Comparison of ENCODE assay signal across 8 mouse cellular contexts in genomic region chr12:3427891-3428775, GRCm38 (mm10). TPM values are rescaled to one million over a fixed set of nuclear protein-coding genes. Genes with fewer than 3 reads are reported as not detected.
A peak's percentile ranks its signal among the peaks of the same experiment; 100 is the strongest.
DNase-seq lines count a peak whose midpoint lies in the region; ATAC-seq and TF ChIP-seq lines count a peak whose summit lies in the region.

No protein-coding gene starts in this region.

- H3K4me2 ChIP-seq in kidney, embryonic 16.5 days (replicated peaks; ENCODE audit: low read depth, low read length): peak overlapping the region; percentile 65
- no peak overlapping the region for H3K4me2 ChIP-seq in embryonic facial prominence, embryonic 11.5 days (ENCODE audit: low read depth, low read length)
- peak overlapping the region; percentile 71 for H3K4me2 ChIP-seq in hindbrain, postnatal 0 days (ENCODE audit: low read depth, low read length)
- H3K4me2 ChIP-seq in myocyte (ENCODE audit: low read depth): peak overlapping the region; percentile 70

- DNase-seq in kidney, adult 8-10 months: no peak
- DNase-seq in embryonic facial prominence, embryonic 11.5 days (ENCODE audit: low spot score): no peak
- DNase-seq in hindbrain, postnatal 0 days (ENCODE audit: low spot score): no peak
- DNase-seq in thymus, adult 2 months: no peak
- no peak for DNase-seq in left cerebral cortex, adult 9 months (ENCODE audit: low spot score in 2 of 2)

- peak overlapping the region; percentile 96 for H3K4me3 ChIP-seq in kidney, embryonic 16.5 days (ENCODE audit: low read length)
- H3K4me3 ChIP-seq in embryonic facial prominence, embryonic 11.5 days (ENCODE audit: low read depth, low read length): peak overlapping the region; percentile 87
- peak overlapping the region; percentile 94 for H3K4me3 ChIP-seq in hindbrain, postnatal 0 days (ENCODE audit: low read length)
- H3K4me3 ChIP-seq in myocyte: peak overlapping the region; percentile 92
- H3K4me3 ChIP-seq in thymus, adult 2 months (ENCODE audit: control insufficient read depth, insufficient read depth, low read length): no peak overlapping the region

- no peak overlapping the region for H3K27ac ChIP-seq in kidney, embryonic 16.5 days (ENCODE audit: low read length)
- H3K27ac ChIP-seq in embryonic facial prominence, embryonic 11.5 days (replicated peaks; ENCODE audit: low read depth, low read length): no peak overlapping the region
- H3K27ac ChIP-seq in hindbrain, postnatal 0 days: peak overlapping the region; percentile 99
- no peak overlapping the region for H3K27ac ChIP-seq in thymus, adult 2 months (ENCODE audit: control insufficient read depth, insufficient read depth, low read length)

- peaks cover 71% of the 10 kb centered on the region for H3K79me2 ChIP-seq in myocyte (ENCODE audit: control insufficient read depth, insufficient read depth)

- no peaks in the 10 kb centered on the region for H3K9me3 ChIP-seq in kidney, embryonic 16.5 days (ENCODE audit: low read length)
- no peaks in the 10 kb centered on the region for H3K9me3 ChIP-seq in embryonic facial prominence, embryonic 11.5 days (replicated peaks; ENCODE audit: control insufficient read depth, low read length)
- H3K9me3 ChIP-seq in hindbrain, postnatal 0 days (ENCODE audit: low read length): no peaks in the 10 kb centered on the region

- H3K9ac ChIP-seq in kidney, embryonic 16.5 days (replicated peaks; ENCODE audit: low read length): no peak overlapping the region
- H3K9ac ChIP-seq in embryonic facial prominence, embryonic 11.5 days (replicated peaks; ENCODE audit: low read length): no peak overlapping the region
- H3K9ac ChIP-seq in hindbrain, postnatal 0 days (replicated peaks; ENCODE audit: low read length): no peak overlapping the region; the same call in 1 of the 2 replicates

- H3ac ChIP-seq in myocyte (ENCODE audit: control insufficient read depth, insufficient read length): peak overlapping the region; percentile 80

- no peak for TF ChIP-seq POLR2A in myocyte (IDR thresholded peaks at IDR 0.05; ENCODE audit: insufficient read length, low read depth)
- TF ChIP-seq POLR2A in thymus, adult 2 months (IDR thresholded peaks at IDR 0.05; ENCODE audit: control insufficient read depth, extremely low read depth, insufficient read depth, low read length, poor library complexity): no peak

- no peaks in the 10 kb centered on the region for H3K27me3 ChIP-seq in kidney, embryonic 16.5 days (ENCODE audit: insufficient read depth, low read length)
- no peaks in the 10 kb centered on the region for H3K27me3 ChIP-seq in embryonic facial prominence, embryonic 11.5 days (ENCODE audit: control insufficient read depth, insufficient read depth, low read length)
- H3K27me3 ChIP-seq in hindbrain, postnatal 0 days (ENCODE audit: insufficient read depth, low read length): no peaks in the 10 kb centered on the region
- H3K27me3 ChIP-seq in myocyte (ENCODE audit: control insufficient read depth, insufficient read depth, insufficient read length): no peaks in the 10 kb centered on the region
- H3K27me3 ChIP-seq in thymus, adult 2 months (ENCODE audit: control insufficient read depth, insufficient read depth, low read length): no peaks in the 10 kb centered on the region

- WGBS in kidney, embryonic 16.5 days: 67% methylated on average over 11 of the region's 11 CpGs
- WGBS in embryonic facial prominence, embryonic 11.5 days: 68% methylated on average over 11 of the region's 11 CpGs
- 71% methylated on average over 11 of the region's 11 CpGs for WGBS in hindbrain, postnatal 0 days
- 64% methylated on average over 11 of the region's 11 CpGs for WGBS in thymus, adult 2 months

- 0 out of 2 replicates have a peak, but pooled peaks cover 8% of the 10 kb centered on the region for H3K4me1 ChIP-seq in kidney, embryonic 16.5 days (ENCODE audit: insufficient read depth, low read length)
- H3K4me1 ChIP-seq in embryonic facial prominence, embryonic 11.5 days (ENCODE audit: control insufficient read depth, insufficient read depth, low read length): no peaks in the 10 kb centered on the region
- H3K4me1 ChIP-seq in hindbrain, postnatal 0 days (ENCODE audit: insufficient read depth, low read length): no peaks in the 10 kb centered on the region
- H3K4me1 ChIP-seq in thymus, adult 2 months (replicated peaks; ENCODE audit: control insufficient read depth, insufficient read depth, low read length): peaks cover 7% of the 10 kb centered on the region; the same call in 1 of the 2 replicates

- TF ChIP-seq CTCF in hindbrain, postnatal 0 days (IDR thresholded peaks at IDR 0.05; ENCODE audit: low read depth): 0 out of 2 replicates have a peak, but pooled peaks have one; percentile 4
- TF ChIP-seq CTCF in thymus, adult 2 months (IDR thresholded peaks at IDR 0.05; ENCODE audit: borderline replicate concordance, control insufficient read depth, extremely low read depth, insufficient read depth, low read length, poor library complexity): no peak

- ATAC-seq in kidney, embryonic 16.5 days (ENCODE audit: low FRiP score, low TSS enrichment): no peak
- no peak for ATAC-seq in embryonic facial prominence, embryonic 11.5 days (replicated peaks; ENCODE audit: insufficient number of reproducible peaks, low FRiP score, low TSS enrichment, low read depth)
- ATAC-seq in hindbrain, postnatal 0 days: no peak
- no peak for ATAC-seq in monocyte, adult 5-6 weeks (replicated peaks; ENCODE audit: insufficient number of reproducible peaks, low FRiP score, low TSS enrichment, poor library complexity, severe bottlenecking)

- H3K36me3 ChIP-seq in kidney, embryonic 16.5 days (ENCODE audit: insufficient read depth, low read length): no peaks in the 10 kb centered on the region
- no peaks in the 10 kb centered on the region for H3K36me3 ChIP-seq in embryonic facial prominence, embryonic 11.5 days (replicated peaks; ENCODE audit: control insufficient read depth, insufficient read depth, low read depth, low read length)
- no peaks in the 10 kb centered on the region for H3K36me3 ChIP-seq in hindbrain, postnatal 0 days (ENCODE audit: insufficient read depth, low read length)
- no peaks in the 10 kb centered on the region for H3K36me3 ChIP-seq in myocyte (ENCODE audit: control insufficient read depth, insufficient read depth)
- no peaks in the 10 kb centered on the region for H3K36me3 ChIP-seq in thymus, adult 2 months (ENCODE audit: control insufficient read depth, insufficient read depth, low read length)

TF ChIP-seq in myocyte, 11 proteins besides CTCF, POLR2A, EP300 and RAD21:
- TF ChIP-seq REST (IDR thresholded peaks at IDR 0.05; ENCODE audit: insufficient read depth, insufficient read length) (no peak), TCF12 (IDR thresholded peaks at IDR 0.05; ENCODE audit: insufficient read depth, poor library complexity, severe bottlenecking) (no peak), MYOG (IDR thresholded peaks at IDR 0.05; ENCODE audit: control insufficient read depth in 1 of 3, insufficient read depth in 1 of 3, insufficient read length in 2 of 3, low read depth in 2 of 3) (no peak), SRF (IDR thresholded peaks at IDR 0.05; ENCODE audit: control insufficient read depth, insufficient read length, low read depth) (no peak), CEBPB (IDR thresholded peaks at IDR 0.05; ENCODE audit: insufficient read depth, poor library complexity, severe bottlenecking) (no peak), USF1 (IDR thresholded peaks at IDR 0.05; ENCODE audit: low read depth) (no peak), MAX (IDR thresholded peaks at IDR 0.05; ENCODE audit: low read depth) (no peak), POLR2AphosphoS2 (IDR thresholded peaks at IDR 0.05; ENCODE audit: insufficient read length, low read depth) (no peak), MYOD1 (IDR thresholded peaks at IDR 0.05; ENCODE audit: control insufficient read depth in 1 of 3, insufficient read length in 2 of 3, low read depth in 2 of 3) (no peak), TCF3 (IDR thresholded peaks at IDR 0.05; ENCODE audit: insufficient read length, low read depth) (no peak), E2F4 (IDR thresholded peaks at IDR 0.05; ENCODE audit: insufficient read depth) (no peak)

RNA-seq across cellular contexts. Expression of gene Asxl2, which starts 1.5 kb away (rescaled TPM):
- 15.0 and 20.7 TPM in 2 replicates for polyA plus RNA-seq in kidney, embryonic 16.5 days (2015; fragmentation: Nextera tagmentation; extraction: Ambion mirVana)
- polyA plus RNA-seq in embryonic facial prominence, embryonic 11.5 days (2014; fragmentation: Nextera tagmentation; extraction: Ambion mirVana): 12.7 and 13.6 TPM in 2 replicates
- 13.2 and 16.1 TPM in 2 replicates for total RNA-seq in hindbrain, postnatal 0 days (2014; rRNA removed)
- polyA plus RNA-seq in hindbrain, postnatal 0 days (2015; fragmentation: Nextera tagmentation; extraction: Ambion mirVana): 9.6 and 10.7 TPM in 2 replicates
- polyA plus RNA-seq in myocyte (2012; fragmentation: generic; extraction: Trizol): 7.0 TPM
- total RNA-seq in monocyte, adult 5-6 weeks (2017): 29.1 to 67.5 TPM (median 32.2 TPM) in 3 replicates
- 17.3 and 18.2 TPM in 2 replicates for polyA plus RNA-seq in thymus, adult 2 months (2012; rRNA removed)
